In genomic region chr1:170974171-170974570, GRCm38 (mm10) we compare ENCODE assay signal across 37 mouse cellular contexts. TPM values are rescaled to one million over a fixed set of nuclear protein-coding genes. Genes with fewer than 3 reads are reported as not detected.
DNase-seq lines count a peak whose midpoint lies in the region; ATAC-seq and TF ChIP-seq lines count a peak whose summit lies in the region.
"Had no signal": no experiment of that assay in that cellular context is flagged by ENCODE, and none has a peak within 500 bp of the region (broad histone marks: within the 10 kb centered on the region; RNA-seq: fewer than 3 reads in every experiment).

No protein-coding gene starts in this region.

- peak overlapping the region; percentile 71; the same call in 1 of the 2 replicates for H3K27ac ChIP-seq in kidney, adult 2 months (ENCODE audit: insufficient read depth, low read depth, low read length)
- no peak overlapping the region for H3K27ac ChIP-seq in kidney, embryonic 15.5 days
- 0 out of 2 replicates have a peak overlapping the region, but pooled peaks have one; percentile 18 for H3K27ac ChIP-seq in brown adipose tissue, adult 24 weeks (replicated peaks; ENCODE audit: low read depth, low read length)
- H3K27ac ChIP-seq: embryonic facial prominence, embryonic 10.5 days; embryonic facial prominence, embryonic 15.5 days; forebrain, embryonic 13.5 days; heart, adult 2 months; heart, embryonic 13.5 days; hindbrain, embryonic 10.5 days; hindbrain, embryonic 15.5 days; kidney, postnatal 0 days; liver, embryonic 15.5 days; lung, embryonic 15.5 days; midbrain, embryonic 13.5 days; neural tube, embryonic 13.5 days had no signal

- TF ChIP-seq POLR2A in kidney, adult 2 months (IDR thresholded peaks at IDR 0.05; ENCODE audit: low read depth, low read length) = no peak

- no peaks in the 10 kb centered on the region for H3K36me3 ChIP-seq in kidney, adult 2 months (ENCODE audit: control insufficient read depth, insufficient read depth, low read length)
- no peaks in the 10 kb centered on the region for H3K36me3 ChIP-seq in kidney, embryonic 15.5 days
- H3K36me3 ChIP-seq in megakaryocyte, embryonic 14.5 days (replicated peaks; ENCODE audit: low read length) = peaks cover 10% of the 10 kb centered on the region
- H3K36me3 ChIP-seq: embryonic facial prominence, embryonic 10.5 days; embryonic facial prominence, embryonic 15.5 days; heart, embryonic 13.5 days; hindbrain, embryonic 10.5 days; hindbrain, embryonic 15.5 days; liver, embryonic 15.5 days; lung, embryonic 15.5 days; midbrain, embryonic 13.5 days; neural tube, embryonic 13.5 days had no signal

- H3K27me3 ChIP-seq in kidney, adult 2 months (replicated peaks; ENCODE audit: control insufficient read depth, insufficient read depth, low read length) = no peaks in the 10 kb centered on the region
- no peaks in the 10 kb centered on the region for H3K27me3 ChIP-seq in kidney, embryonic 15.5 days
- H3K27me3 ChIP-seq in megakaryocyte, embryonic 14.5 days (replicated peaks) = no peaks in the 10 kb centered on the region
- H3K27me3 ChIP-seq: embryonic facial prominence, embryonic 15.5 days; forebrain, embryonic 13.5 days; hindbrain, embryonic 15.5 days; lung, embryonic 15.5 days; midbrain, embryonic 13.5 days; neural tube, embryonic 13.5 days had no signal

- ATAC-seq in kidney, embryonic 15.5 days (replicated peaks; ENCODE audit: low FRiP score) = no peak
- no peak for ATAC-seq in megakaryocyte, adult 5-6 weeks (ENCODE audit: poor library complexity, severe bottlenecking)
- ATAC-seq: activated CD4-positive, CD25-positive, alpha-beta regulatory T cell, adult 4 months; forebrain, embryonic 13.5 days; inflammation-experienced regulatory T-cells, adult 6 months; midbrain, embryonic 13.5 days had no signal

- DNase-seq in kidney, adult 2 months = peak; percentile 79
- peak; percentile 50 to 57 for DNase-seq in kidney, postnatal 25 days
- DNase-seq in heart, postnatal 14 days = no peak
- DNase-seq: adrenal gland, adult 2 months; adrenal gland, postnatal 36 days; B cell, adult 2 months; cerebellum, adult 2 months; cerebellum, postnatal 14 days; gastrocnemius, postnatal 36 days; heart, adult 2 months; heart, postnatal 10 days; layer of hippocampus, postnatal 36 days; left cerebral cortex, postnatal 4 days; right cerebral cortex, postnatal 4 days; thymus, postnatal 4 days had no signal

- H3K4me1 ChIP-seq in kidney, adult 2 months (ENCODE audit: control insufficient read depth, insufficient read depth, low read length) = peaks cover 4% of the 10 kb centered on the region; the same call in 1 of the 2 replicates
- no peaks in the 10 kb centered on the region for H3K4me1 ChIP-seq in kidney, embryonic 15.5 days
- H3K4me1 ChIP-seq in megakaryocyte, embryonic 14.5 days = peaks cover 72% of the 10 kb centered on the region
- H3K4me1 ChIP-seq in brown adipose tissue, adult 24 weeks (ENCODE audit: control insufficient read depth, insufficient read depth, insufficient read length, low read length) = no peaks in the 10 kb centered on the region
- H3K4me1 ChIP-seq: embryonic facial prominence, embryonic 10.5 days; embryonic facial prominence, embryonic 15.5 days; forebrain, embryonic 13.5 days; heart, embryonic 13.5 days; hindbrain, embryonic 10.5 days; hindbrain, embryonic 15.5 days; liver, embryonic 15.5 days; lung, embryonic 15.5 days; midbrain, embryonic 13.5 days; neural tube, embryonic 13.5 days had no signal

- H3K9ac ChIP-seq in kidney, embryonic 15.5 days = no peak overlapping the region
- H3K9ac ChIP-seq: embryonic facial prominence, embryonic 15.5 days; forebrain, embryonic 13.5 days; heart, embryonic 13.5 days; hindbrain, embryonic 15.5 days; liver, embryonic 15.5 days; lung, embryonic 15.5 days; midbrain, embryonic 13.5 days; neural tube, embryonic 13.5 days had no signal

- no peaks in the 10 kb centered on the region for H3K9me3 ChIP-seq in kidney, embryonic 15.5 days (replicated peaks)
- H3K9me3 ChIP-seq in megakaryocyte, embryonic 14.5 days = no peaks in the 10 kb centered on the region
- H3K9me3 ChIP-seq: embryonic facial prominence, embryonic 10.5 days; embryonic facial prominence, embryonic 15.5 days; forebrain, embryonic 13.5 days; heart, embryonic 13.5 days; hindbrain, embryonic 10.5 days; hindbrain, embryonic 15.5 days; liver, embryonic 15.5 days; lung, embryonic 15.5 days; midbrain, embryonic 13.5 days; neural tube, embryonic 13.5 days had no signal

- no peak for TF ChIP-seq CTCF in kidney, adult 2 months (conservative IDR thresholded peaks at IDR 0.05; ENCODE audit: insufficient read depth, insufficient read length, low read depth, low read length)

- no peak overlapping the region for H3K4me2 ChIP-seq in kidney, embryonic 15.5 days
- H3K4me2 ChIP-seq: embryonic facial prominence, embryonic 15.5 days; forebrain, embryonic 13.5 days; heart, embryonic 13.5 days; hindbrain, embryonic 15.5 days; lung, embryonic 15.5 days; midbrain, embryonic 13.5 days; neural tube, embryonic 13.5 days had no signal

- 62% methylated on average over 8 of the region's 8 CpGs for WGBS in kidney, adult 2 months
- 93% methylated on average over 8 of the region's 8 CpGs for WGBS in kidney, embryonic 15.5 days

- no peak overlapping the region for H3K4me3 ChIP-seq in kidney, adult 2 months (ENCODE audit: insufficient read depth, low read depth, low read length)
- H3K4me3 ChIP-seq in kidney, embryonic 15.5 days (replicated peaks) = no peak overlapping the region
- peak overlapping the region; percentile 72 for H3K4me3 ChIP-seq in megakaryocyte, embryonic 14.5 days (replicated peaks)
- H3K4me3 ChIP-seq in brown adipose tissue, adult 24 weeks (ENCODE audit: insufficient read depth, low read depth, low read length) = no peak overlapping the region
- H3K4me3 ChIP-seq: embryonic facial prominence, embryonic 10.5 days; embryonic facial prominence, embryonic 15.5 days; forebrain, embryonic 13.5 days; heart, adult 2 months; heart, embryonic 13.5 days; hindbrain, embryonic 10.5 days; hindbrain, embryonic 15.5 days; liver, embryonic 15.5 days; lung, embryonic 15.5 days; midbrain, embryonic 13.5 days; neural tube, embryonic 13.5 days had no signal

- intact Hi-C loops in heart, postnatal 14 days (cut with DNase I) = no loop called here

RNA-seq across cellular contexts. Expression of gene Fcgr2b, which starts 2.2 kb away (rescaled TPM):
- polyA plus RNA-seq in kidney, adult 2 months (2012; rRNA removed) = 61.7 and 64.6 TPM in 2 replicates
- polyA plus RNA-seq in kidney, embryonic 15.5 days (2015; fragmentation: Nextera tagmentation; extraction: Ambion mirVana) = 1.8 and 2.8 TPM in 2 replicates
- 17.6 TPM in 1 of 2 replicates, not detected in the other for polyA plus RNA-seq in megakaryocyte, embryonic 14.5 days (2012; ENCODE audit: insufficient read depth, low replicate concordance)
- total RNA-seq in megakaryocyte, adult 5-6 weeks (2015) = 226 and 271 TPM in 2 replicates
- total RNA-seq in megakaryocyte, adult 5-6 weeks (2017) = 174 and 196 TPM in 2 replicates
- 11.0 and 11.9 TPM in 2 replicates for polyA plus RNA-seq in brown adipose tissue, adult 24 weeks (2012; ENCODE audit: insufficient read depth, insufficient read length, missing spikeins)
- total RNA-seq in heart, postnatal 14 days (2021) = 1 to 10 TPM; 5.2 to 6.0 TPM
- polyA plus RNA-seq: embryonic facial prominence, embryonic 10.5 days had no signal

RNA-seq across cellular contexts. Expression of gene Fcgr4, which starts 44.5 kb away (rescaled TPM):
- 3.3 and 3.7 TPM in 2 replicates for polyA plus RNA-seq in kidney, adult 2 months (2012; rRNA removed)
- polyA plus RNA-seq in kidney, embryonic 15.5 days (2015; fragmentation: Nextera tagmentation; extraction: Ambion mirVana) = 1.2 and 1.3 TPM in 2 replicates
- polyA plus RNA-seq in megakaryocyte, embryonic 14.5 days (2012; ENCODE audit: insufficient read depth, low replicate concordance) = 0.07 TPM in 1 of 2 replicates, not detected in the other
- total RNA-seq in megakaryocyte, adult 5-6 weeks (2015) = 34.6 and 34.8 TPM in 2 replicates
- 30.0 and 47.4 TPM in 2 replicates for total RNA-seq in megakaryocyte, adult 5-6 weeks (2017)
- polyA plus RNA-seq in brown adipose tissue, adult 24 weeks (2012; ENCODE audit: insufficient read depth, insufficient read length, missing spikeins) = 2.2 and 3.9 TPM in 2 replicates
- under 1 TPM; 0.22 to 0.29 TPM for total RNA-seq in heart, postnatal 14 days (2021)
- total RNA-seq: gastrocnemius, postnatal 36 days; heart, postnatal 10 days; left cerebral cortex, postnatal 4 days; megakaryocyte-erythroid progenitor cell, adult 5-6 weeks had no signal
- polyA plus RNA-seq: forebrain, embryonic 13.5 days; inflammation-experienced regulatory T-cells, adult 6 months; midbrain, embryonic 13.5 days; neural tube, embryonic 13.5 days; testis, adult 2 months had no signal

RNA-seq across cellular contexts. Expression of gene Fcrla, which starts 46.8 kb away (rescaled TPM):
- polyA plus RNA-seq in kidney, adult 2 months (2012; rRNA removed) = 0.71 and 6.4 TPM in 2 replicates
- polyA plus RNA-seq in kidney, embryonic 15.5 days (2015; fragmentation: Nextera tagmentation; extraction: Ambion mirVana) = not detected in 2 replicates
- not detected in 2 replicates for polyA plus RNA-seq in megakaryocyte, embryonic 14.5 days (2012; ENCODE audit: insufficient read depth, low replicate concordance)
- 1.3 and 3.2 TPM in 2 replicates for total RNA-seq in megakaryocyte, adult 5-6 weeks (2015)
- 0.40 and 2.7 TPM in 2 replicates for total RNA-seq in megakaryocyte, adult 5-6 weeks (2017)
- 1.8 TPM in 1 of 2 replicates, not detected in the other for polyA plus RNA-seq in brown adipose tissue, adult 24 weeks (2012; ENCODE audit: insufficient read depth, insufficient read length, missing spikeins)
- total RNA-seq in heart, postnatal 14 days (2021) = under 1 TPM; 0.84 to 1.00 TPM
- total RNA-seq: ES-E14; layer of hippocampus, postnatal 36 days; left cerebral cortex, postnatal 4 days had no signal
- polyA plus RNA-seq: brain, embryonic 14.5 days; embryonic facial prominence, embryonic 10.5 days; embryonic facial prominence, embryonic 15.5 days; forebrain, embryonic 13.5 days; hindbrain, embryonic 10.5 days; hindbrain, embryonic 15.5 days; kidney, postnatal 0 days; midbrain, embryonic 13.5 days; neural tube, embryonic 13.5 days; stomach, embryonic 14.5 days had no signal

Comparison
In these comparisons a context has a peak if more than half of its experiments do, and no peak if none do; other contexts are left out.
1. DNase-seq: peak in kidney, adult 2 months (single experiment) and kidney, postnatal 25 days (2 of 2); none in heart, postnatal 14 days (0 of 2).